Mouse (Mus musculus): ENCODE results near the gene Zfp207. TPM values are rescaled to one million over a fixed set of nuclear protein-coding genes. Genes with fewer than 3 reads are reported as not detected.
"Not testable (repeated sequence)": the region's sequence is repeated elsewhere in the genome, so short reads cannot be mapped to it uniquely, and the experiment has no call there.

Zfp207 gene
- polyA plus RNA-seq, 1 experiment = 80.4 TPM

DNA sequence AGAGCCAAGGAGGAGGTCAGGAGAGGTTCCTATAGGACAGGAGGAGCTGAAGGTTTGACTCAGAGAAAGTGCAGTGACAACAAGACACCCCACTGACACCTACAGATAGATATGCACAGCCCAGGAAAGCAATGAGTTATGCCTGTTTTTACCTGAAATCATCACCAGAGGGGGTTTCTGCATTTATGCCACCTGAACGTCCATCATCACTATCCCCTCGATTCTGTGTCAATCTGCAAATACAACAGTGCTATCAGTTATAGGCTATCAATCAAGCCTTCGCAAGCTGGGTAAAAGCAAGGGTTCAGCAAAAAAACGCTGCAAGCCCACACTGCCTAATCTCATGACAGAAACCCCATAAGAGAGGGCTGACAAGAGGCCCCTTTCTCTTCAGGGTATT is 6.4 kb upstream of the Zfp207 start:
- no peaks in the 10 kb centered on the region for H3K27me3 ChIP-seq (ENCODE audit: control insufficient read depth, insufficient read depth, low read length)
- H3K36me3 ChIP-seq (ENCODE audit: control insufficient read depth, insufficient read depth, low read length) = no peaks in the 10 kb centered on the region; the same call in 1 of the 2 replicates
- H3K4me1 ChIP-seq (ENCODE audit: control insufficient read depth, insufficient read depth, low read length) = no peaks in the 10 kb centered on the region; the same call in 1 of the 2 replicates
- TF ChIP-seq POLR2A (IDR thresholded peaks at IDR 0.05; ENCODE audit: control insufficient read depth, low read depth, low read length) = no peak
- TF ChIP-seq CTCF (IDR thresholded peaks at IDR 0.05; ENCODE audit: control insufficient read depth, insufficient read depth, insufficient replicate concordance, low read depth, low read length) = no peak
- no peak overlapping the region for H3K4me3 ChIP-seq (ENCODE audit: control insufficient read depth, low read depth, low read length)
- no peak overlapping the region for H3K27ac ChIP-seq (ENCODE audit: control insufficient read depth, insufficient read depth, low read depth, low read length)

DNA sequence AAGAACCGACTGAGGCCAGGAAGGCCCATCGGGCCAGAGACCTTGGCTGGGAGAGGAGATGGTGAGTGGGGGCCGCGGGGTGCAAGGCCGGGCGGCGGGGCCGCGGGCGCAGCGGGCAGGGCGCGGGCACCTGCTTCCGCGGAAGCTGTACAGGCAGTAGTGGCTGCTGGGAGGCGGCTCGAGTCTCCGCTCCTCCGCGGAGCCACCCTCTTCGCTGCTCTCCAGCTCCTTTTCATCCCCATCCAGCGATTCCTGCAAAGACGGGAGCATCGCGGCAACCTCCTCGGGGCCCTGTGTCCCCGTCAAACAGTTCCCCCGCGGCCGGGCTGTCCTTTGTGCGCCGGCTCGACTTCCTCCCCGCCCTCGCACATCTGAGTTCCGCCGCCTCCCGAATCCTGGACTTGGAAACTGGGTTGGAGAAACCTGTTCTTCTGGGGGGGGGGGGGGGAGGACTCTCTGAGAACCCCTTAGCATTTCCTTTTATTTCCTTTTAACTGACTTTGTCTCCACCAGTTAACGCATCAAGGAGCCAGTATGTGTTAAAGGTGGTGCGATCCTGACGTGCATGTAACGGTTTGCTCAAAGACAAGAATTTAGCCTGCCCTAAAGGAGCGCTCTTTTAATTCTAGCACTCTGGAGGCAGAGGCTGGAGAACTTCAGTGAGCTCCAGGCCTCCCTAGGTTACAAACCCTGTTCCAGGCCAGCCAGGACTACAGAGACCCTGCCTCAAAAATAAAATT is 5.2 kb upstream of the Zfp207 start, which contains the start of gene 5730455P16Rik:
Gene 5730455P16Rik (minus strand): TSS at position 323 of the 740 bp plus-strand sequence.
- Histone ChIP-seq H3K27ac (ENCODE audit: control insufficient read depth, insufficient read depth, low read depth, low read length) (no peak within 1 kb of the TSS), H3K27me3 (ENCODE audit: control insufficient read depth, insufficient read depth, low read length) (no peaks in the 10 kb centered on the region), H3K4me3 (ENCODE audit: control insufficient read depth, low read depth, low read length) (peak within 1 kb of the TSS; percentile 92), H3K36me3 (ENCODE audit: control insufficient read depth, insufficient read depth, low read length) (no peaks in the 10 kb centered on the region; the same call in 1 of the 2 replicates), H3K4me1 (ENCODE audit: control insufficient read depth, insufficient read depth, low read length) (no peaks in the 10 kb centered on the region; the same call in 1 of the 2 replicates)
- no peak for TF ChIP-seq CTCF (IDR thresholded peaks at IDR 0.05; ENCODE audit: control insufficient read depth, insufficient read depth, insufficient replicate concordance, low read depth, low read length)
- TF ChIP-seq POLR2A (IDR thresholded peaks at IDR 0.05; ENCODE audit: control insufficient read depth, low read depth, low read length) = peak; percentile 58

DNA sequence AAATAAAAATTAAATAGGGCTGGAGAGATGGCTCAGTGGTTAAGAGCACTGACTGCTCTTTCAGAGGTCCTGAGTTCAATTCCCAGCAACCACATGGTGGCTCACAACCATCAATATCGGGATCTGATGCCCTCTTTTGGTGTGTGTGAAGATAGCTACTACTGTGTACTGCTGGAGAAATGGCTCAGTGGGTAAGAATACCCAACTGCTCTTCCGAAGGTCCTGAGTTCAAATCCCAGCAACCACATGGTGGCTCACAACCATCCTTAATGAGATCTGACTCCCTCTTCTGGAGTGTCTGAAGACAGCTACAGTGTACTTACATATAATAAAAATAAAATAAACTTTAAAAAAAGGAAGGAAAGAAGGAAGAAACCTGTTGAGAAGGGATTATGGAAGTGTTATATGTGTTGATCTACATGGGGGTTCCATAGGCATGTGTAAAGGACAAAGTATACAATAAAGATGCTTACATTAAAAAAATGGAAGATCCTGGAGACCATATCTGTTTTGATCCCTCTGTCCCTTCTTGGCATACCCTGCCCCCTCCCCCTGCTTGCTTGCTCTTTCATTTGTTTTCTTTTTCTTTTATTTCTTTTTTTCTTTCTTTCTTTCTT is 4.5 kb upstream of the Zfp207 start:
- H3K4me1 ChIP-seq (ENCODE audit: control insufficient read depth, insufficient read depth, low read length); H3K36me3 ChIP-seq (ENCODE audit: control insufficient read depth, insufficient read depth, low read length); H3K27me3 ChIP-seq (ENCODE audit: control insufficient read depth, insufficient read depth, low read length); H3K4me3 ChIP-seq (ENCODE audit: control insufficient read depth, low read depth, low read length); H3K27ac ChIP-seq (ENCODE audit: control insufficient read depth, insufficient read depth, low read depth, low read length): not testable (repeated sequence)

- H3K27ac ChIP-seq (ENCODE audit: control insufficient read depth, insufficient read depth, low read depth, low read length); H3K27me3 ChIP-seq (ENCODE audit: control insufficient read depth, insufficient read depth, low read length); H3K4me3 ChIP-seq (ENCODE audit: control insufficient read depth, low read depth, low read length); H3K4me1 ChIP-seq (ENCODE audit: control insufficient read depth, insufficient read depth, low read length); H3K36me3 ChIP-seq (ENCODE audit: control insufficient read depth, insufficient read depth, low read length): not testable (repeated sequence)
Observed at GRCm38 (mm10) chr11:80379184-80379583, 3.9 kb upstream of the Zfp207 start.

DNA sequence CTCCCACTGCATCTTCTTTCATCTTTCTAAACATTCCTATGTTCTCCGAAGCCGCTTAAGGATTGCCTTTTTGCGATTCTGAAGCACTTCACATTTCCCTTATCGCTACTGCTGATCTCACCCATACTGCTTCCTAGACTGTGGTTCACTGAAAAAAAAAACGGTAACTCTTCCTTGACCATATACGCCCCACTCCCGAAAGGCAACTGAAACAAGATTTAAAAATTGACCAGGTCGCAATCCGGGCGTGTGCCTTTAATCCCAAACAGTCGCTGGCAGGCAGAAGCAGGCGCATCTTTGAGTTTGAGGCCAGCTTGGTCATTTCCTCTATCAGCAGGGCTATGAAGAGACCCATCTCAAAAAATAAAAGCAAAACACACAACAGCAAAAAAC is 457 bp upstream of the Zfp207 start:
- H3K4me1 ChIP-seq (ENCODE audit: control insufficient read depth, insufficient read depth, low read length) = peaks cover 2% of the 10 kb centered on the region
- peaks cover 4% of the 10 kb centered on the region for H3K36me3 ChIP-seq (ENCODE audit: control insufficient read depth, insufficient read depth, low read length)
- TF ChIP-seq CTCF (IDR thresholded peaks at IDR 0.05; ENCODE audit: control insufficient read depth, insufficient read depth, insufficient replicate concordance, low read depth, low read length) (no peak), POLR2A (IDR thresholded peaks at IDR 0.05; ENCODE audit: control insufficient read depth, low read depth, low read length) (no peak)
- H3K27me3 ChIP-seq (ENCODE audit: control insufficient read depth, insufficient read depth, low read length) = no peaks in the 10 kb centered on the region
- peak overlapping the region; percentile 98 for H3K4me3 ChIP-seq (ENCODE audit: control insufficient read depth, low read depth, low read length)
- H3K27ac ChIP-seq (ENCODE audit: control insufficient read depth, insufficient read depth, low read depth, low read length) = peak overlapping the region; percentile 89

GRCm38 (mm10) chr11:80383626-80384046 is 557 bp downstream of the Zfp207 start:
- Histone ChIP-seq H3K27ac (ENCODE audit: control insufficient read depth, insufficient read depth, low read depth, low read length) (peak overlapping the region; percentile 99), H3K27me3 (ENCODE audit: control insufficient read depth, insufficient read depth, low read length) (no peaks in the 10 kb centered on the region), H3K4me3 (ENCODE audit: control insufficient read depth, low read depth, low read length) (peak overlapping the region; percentile 98), H3K4me1 (ENCODE audit: control insufficient read depth, insufficient read depth, low read length) (peaks cover 2% of the 10 kb centered on the region), H3K36me3 (ENCODE audit: control insufficient read depth, insufficient read depth, low read length) (peaks cover 4% of the 10 kb centered on the region)
- no peak for TF ChIP-seq CTCF (IDR thresholded peaks at IDR 0.05; ENCODE audit: control insufficient read depth, insufficient read depth, insufficient replicate concordance, low read depth, low read length)
- TF ChIP-seq POLR2A (IDR thresholded peaks at IDR 0.05; ENCODE audit: control insufficient read depth, low read depth, low read length) = no peak

GRCm38 (mm10) chr11:80384461-80384860 is 1.4 kb downstream of the Zfp207 start:
- TF ChIP-seq CTCF (IDR thresholded peaks at IDR 0.05; ENCODE audit: control insufficient read depth, insufficient read depth, insufficient replicate concordance, low read depth, low read length) (no peak), POLR2A (IDR thresholded peaks at IDR 0.05; ENCODE audit: control insufficient read depth, low read depth, low read length) (no peak)
- Histone ChIP-seq H3K36me3 (ENCODE audit: control insufficient read depth, insufficient read depth, low read length) (peaks cover 5% of the 10 kb centered on the region), H3K4me1 (ENCODE audit: control insufficient read depth, insufficient read depth, low read length) (peaks cover 2% of the 10 kb centered on the region), H3K27ac (ENCODE audit: control insufficient read depth, insufficient read depth, low read depth, low read length) (no peak overlapping the region), H3K4me3 (ENCODE audit: control insufficient read depth, low read depth, low read length) (peak overlapping the region; percentile 83), H3K27me3 (ENCODE audit: control insufficient read depth, insufficient read depth, low read length) (no peaks in the 10 kb centered on the region)
